Mouse (Mus musculus): ENCODE measurements around the gene Kcnma1. TPM values are rescaled to one million over a fixed set of nuclear protein-coding genes. Genes with fewer than 3 reads are reported as not detected.

Gene Kcnma1
- total RNA-seq (2018; cell fraction: chromatin; rRNA removed), result under 1 TPM in 1 of 26 experiments, not detected in 25; 0.22 TPM
- total RNA-seq (2018; cell fraction: cytosol; rRNA removed), result under 1 TPM in 6 of 26 experiments, not detected in 20; 0.03 to 0.22 (median 0.10) TPM
- not detected for total RNA-seq (2018; cell fraction: nucleus; rRNA removed)
- not detected in 3 replicates for polyA plus RNA-seq (2018)

DNA sequence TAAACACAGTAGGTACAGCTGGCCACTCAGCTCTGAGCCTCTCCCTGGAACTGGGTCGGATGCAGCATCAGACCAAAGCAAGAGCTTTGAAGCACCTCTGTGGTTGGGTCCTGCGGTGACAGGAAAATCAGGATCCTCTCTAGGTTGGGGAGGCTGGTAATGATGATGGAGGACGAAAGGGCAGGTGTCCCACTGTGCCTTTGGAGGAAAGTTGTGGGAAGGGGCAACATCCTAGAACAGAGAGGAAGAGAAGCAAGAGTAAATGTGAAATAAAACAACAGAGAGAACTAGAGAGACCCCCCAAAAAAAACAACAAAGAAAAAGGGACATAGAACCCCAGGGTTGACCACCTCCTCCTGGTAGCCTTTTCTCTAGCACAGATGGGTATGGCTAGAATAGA is at the start of gene Kcnma1:
Kcnma1 (minus strand) TSS at position 101 of the 400 bp plus-strand sequence.
- WGBS (ENCODE audit: missing documents), result 69% methylated on average over 3 of the region's 3 CpGs

DNA sequence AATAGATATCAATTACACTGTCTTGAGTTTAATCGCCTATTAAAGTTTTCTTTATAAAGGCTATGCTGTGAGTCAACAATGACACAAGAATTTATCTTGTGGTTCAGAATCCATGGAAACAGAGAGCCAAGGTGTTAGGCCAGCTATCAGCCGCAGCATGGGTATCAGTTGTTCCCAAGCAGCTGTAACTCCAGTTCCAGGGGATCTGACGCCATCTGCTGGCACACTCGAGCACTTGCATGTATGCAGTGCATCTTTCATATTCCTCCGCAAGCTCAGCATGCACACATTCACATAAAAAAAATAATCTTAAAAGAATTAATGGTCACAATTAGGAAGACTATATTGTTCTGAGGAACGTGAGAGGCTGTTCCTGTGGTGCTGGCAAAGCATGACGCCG is 45.5 kb upstream of the Kcnma1 start:
- 44% methylated on average over 8 of the region's 8 CpGs for WGBS (ENCODE audit: missing documents)

More for the DNA sequence above, at the start of gene Kcnma1:
- Histone ChIP-seq H3K79me2 (ENCODE audit: inconsistent target) (no peaks in the 10 kb centered on the region), H3K36me3 (ENCODE audit: inconsistent target) (no peaks in the 10 kb centered on the region), H3K27ac (no peak within 1 kb of the TSS), H3K4me3 (ENCODE audit: inconsistent target) (no peak within 1 kb of the TSS)

DNA sequence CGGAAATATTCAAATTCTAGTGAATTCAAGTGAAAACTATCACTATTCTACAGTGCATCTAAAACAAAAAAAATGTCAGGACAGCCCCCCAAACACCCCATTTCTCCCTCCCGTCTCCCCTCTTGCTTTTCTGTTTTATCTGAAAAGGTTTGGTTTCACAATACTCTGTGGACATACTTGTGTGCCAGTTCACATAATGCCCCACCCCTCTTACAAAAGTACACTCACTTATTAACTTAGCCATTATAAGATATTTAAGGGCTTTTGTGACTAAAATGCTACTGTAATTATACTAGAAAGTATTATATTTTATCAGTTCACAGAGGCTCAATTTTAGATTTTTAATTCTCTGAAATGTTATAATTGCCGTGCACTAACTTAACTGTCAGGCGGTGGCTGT is 45.0 kb upstream of the Kcnma1 start:
- WGBS (ENCODE audit: missing documents), result 89% methylated on average over 4 of the region's 4 CpGs
- no peak overlapping the region for H3K27ac ChIP-seq
- H3K4me3 ChIP-seq (ENCODE audit: inconsistent target), result no peak overlapping the region
- H3K79me2 ChIP-seq (ENCODE audit: inconsistent target), result no peaks in the 10 kb centered on the region
- H3K36me3 ChIP-seq (ENCODE audit: inconsistent target), result no peaks in the 10 kb centered on the region

More for the DNA sequence above, 45.5 kb upstream of the Kcnma1 start:
- Histone ChIP-seq H3K36me3 (ENCODE audit: inconsistent target) (no peaks in the 10 kb centered on the region), H3K79me2 (ENCODE audit: inconsistent target) (no peaks in the 10 kb centered on the region), H3K4me3 (ENCODE audit: inconsistent target) (no peak overlapping the region), H3K27ac (no peak overlapping the region)

DNA sequence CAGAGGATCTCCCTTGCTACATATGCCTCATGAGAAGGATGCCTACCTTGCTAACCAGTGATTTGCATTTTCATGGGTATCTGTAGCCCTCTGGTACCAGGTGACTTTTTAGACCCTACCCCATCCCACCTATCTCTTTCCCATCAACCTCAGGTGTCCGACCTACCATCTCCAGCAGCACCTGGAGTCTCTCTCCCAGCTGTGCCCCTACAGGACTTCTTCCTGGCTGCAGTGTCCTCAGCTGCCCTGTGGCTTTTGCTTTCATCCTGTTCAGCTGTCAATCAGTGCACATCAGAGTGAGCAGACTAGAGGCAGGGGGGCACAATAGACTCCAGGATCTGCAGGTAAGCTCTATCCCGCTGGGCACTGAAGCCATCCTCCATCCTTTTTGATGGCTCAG is 37.5 kb upstream of the Kcnma1 start:
- Histone ChIP-seq H3K79me2 (ENCODE audit: inconsistent target) (no peaks in the 10 kb centered on the region), H3K27ac (no peak overlapping the region), H3K4me3 (ENCODE audit: inconsistent target) (no peak overlapping the region), H3K36me3 (ENCODE audit: inconsistent target) (no peaks in the 10 kb centered on the region)
- 80% methylated on average over 2 of the region's 2 CpGs for WGBS (ENCODE audit: missing documents)

DNA sequence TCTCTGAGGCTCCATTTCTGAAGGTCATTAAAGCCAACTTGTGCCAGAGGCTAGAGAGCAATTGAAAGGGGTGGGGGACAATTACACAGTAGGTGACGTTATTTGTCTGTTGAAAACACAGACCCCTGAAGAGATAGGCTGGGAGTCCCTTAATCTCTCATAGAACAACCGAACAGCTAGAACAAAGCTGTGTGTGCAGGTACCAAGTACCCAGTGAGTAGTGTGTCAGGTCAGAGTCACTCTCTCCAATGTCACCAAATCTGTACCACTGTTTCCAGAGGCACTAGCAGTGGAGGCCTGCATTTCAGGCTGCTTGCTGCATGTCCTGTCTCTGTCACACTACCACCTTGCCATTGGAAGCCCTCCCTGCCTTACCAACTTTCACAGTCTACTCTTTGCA is 22.3 kb upstream of the Kcnma1 start:
- Histone ChIP-seq H3K27ac (no peak overlapping the region), H3K36me3 (ENCODE audit: inconsistent target) (no peaks in the 10 kb centered on the region), H3K4me3 (ENCODE audit: inconsistent target) (no peak overlapping the region), H3K79me2 (ENCODE audit: inconsistent target) (no peaks in the 10 kb centered on the region)
- WGBS (ENCODE audit: missing documents), result 85% methylated on average over 2 of the region's 2 CpGs

DNA sequence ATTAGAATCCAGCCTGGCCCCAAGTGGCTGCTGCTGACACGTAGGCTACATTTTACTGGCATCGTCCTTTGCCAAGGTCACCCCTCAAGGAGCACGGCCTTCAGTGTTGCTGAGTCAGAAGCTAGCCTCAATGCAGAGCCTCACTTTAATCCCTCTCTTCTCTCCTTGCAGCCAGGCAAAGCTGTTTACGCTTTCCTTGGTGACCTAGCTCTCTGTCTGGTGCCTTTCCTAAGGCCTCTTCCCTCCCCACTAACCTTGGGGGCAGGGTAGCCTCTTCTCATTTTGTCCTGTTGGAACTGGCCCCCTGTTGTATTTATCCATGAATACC is 21.9 kb upstream of the Kcnma1 start:
- no peaks in the 10 kb centered on the region for H3K79me2 ChIP-seq (ENCODE audit: inconsistent target)
- H3K4me3 ChIP-seq (ENCODE audit: inconsistent target), result no peak overlapping the region
- H3K27ac ChIP-seq, result no peak overlapping the region
- H3K36me3 ChIP-seq (ENCODE audit: inconsistent target), result no peaks in the 10 kb centered on the region
- 60% methylated on average over 4 of the region's 4 CpGs for WGBS (ENCODE audit: missing documents)

DNA sequence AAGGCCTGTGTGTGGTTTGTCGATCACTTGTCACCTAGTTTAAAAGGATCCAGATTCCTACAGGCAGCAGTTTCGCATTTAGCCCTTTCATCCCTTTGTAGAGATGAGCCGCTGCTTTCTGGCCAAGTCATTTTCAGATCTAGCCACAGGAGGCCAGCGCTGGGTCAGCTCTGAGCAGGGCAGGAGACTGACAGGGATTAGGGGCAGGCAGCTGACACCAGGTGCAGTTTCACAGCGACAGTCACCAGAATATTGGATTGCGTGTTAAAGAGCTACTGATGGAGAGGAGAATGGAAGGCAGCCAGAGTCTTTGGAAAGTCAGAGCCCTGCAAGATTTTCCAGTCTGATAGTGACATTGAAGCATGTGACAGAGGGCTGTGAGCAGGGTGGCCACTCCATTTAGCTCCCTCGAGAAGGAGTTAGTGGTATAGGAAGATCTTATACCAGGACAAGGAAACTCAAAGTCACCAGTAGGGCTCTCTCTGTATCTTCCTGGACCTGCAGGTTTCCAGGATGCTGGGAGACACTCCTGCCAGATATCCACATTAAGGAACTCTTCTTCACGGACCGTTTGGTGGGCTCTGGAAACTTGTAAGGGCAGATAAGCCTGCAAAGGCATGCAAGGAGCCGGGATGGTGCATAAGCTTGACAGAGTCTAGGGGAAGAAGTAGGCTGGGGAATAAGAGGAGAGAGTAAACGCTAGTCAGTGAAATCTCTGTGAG is 21.4 kb upstream of the Kcnma1 start:
- Histone ChIP-seq H3K79me2 (ENCODE audit: inconsistent target) (no peaks in the 10 kb centered on the region), H3K36me3 (ENCODE audit: inconsistent target) (no peaks in the 10 kb centered on the region), H3K4me3 (ENCODE audit: inconsistent target) (no peak overlapping the region), H3K27ac (no peak overlapping the region)
- WGBS (ENCODE audit: missing documents), result 34% methylated on average over 11 of the region's 11 CpGs

DNA sequence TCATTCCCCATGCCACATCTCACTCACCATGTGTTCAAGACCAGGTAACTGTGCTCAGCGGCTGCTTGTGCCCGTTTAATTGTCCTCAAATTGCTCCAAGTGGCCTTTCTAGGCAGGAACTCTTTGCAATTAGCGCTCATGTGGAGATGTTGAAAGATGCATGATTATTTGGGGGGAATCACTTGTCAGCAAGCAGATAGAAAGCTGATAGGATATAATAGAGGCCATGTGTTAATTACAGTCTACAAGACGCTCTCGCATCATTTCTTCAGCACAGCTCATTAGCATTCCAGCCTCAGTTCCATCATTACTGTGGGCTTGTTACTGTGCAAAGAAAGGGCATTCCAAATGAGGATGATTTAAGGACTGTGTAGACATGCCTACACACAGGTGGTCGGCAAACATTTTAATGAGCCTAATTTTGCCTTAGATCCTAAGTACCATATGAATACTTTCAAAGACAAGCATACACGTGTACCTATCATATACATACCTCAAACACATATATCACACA is 18.6 kb upstream of the Kcnma1 start:
- Histone ChIP-seq H3K79me2 (ENCODE audit: inconsistent target) (no peaks in the 10 kb centered on the region), H3K27ac (no peak overlapping the region), H3K36me3 (ENCODE audit: inconsistent target) (no peaks in the 10 kb centered on the region), H3K4me3 (ENCODE audit: inconsistent target) (no peak overlapping the region)
- 90% methylated on average over 7 of the region's 7 CpGs for WGBS (ENCODE audit: missing documents)

DNA sequence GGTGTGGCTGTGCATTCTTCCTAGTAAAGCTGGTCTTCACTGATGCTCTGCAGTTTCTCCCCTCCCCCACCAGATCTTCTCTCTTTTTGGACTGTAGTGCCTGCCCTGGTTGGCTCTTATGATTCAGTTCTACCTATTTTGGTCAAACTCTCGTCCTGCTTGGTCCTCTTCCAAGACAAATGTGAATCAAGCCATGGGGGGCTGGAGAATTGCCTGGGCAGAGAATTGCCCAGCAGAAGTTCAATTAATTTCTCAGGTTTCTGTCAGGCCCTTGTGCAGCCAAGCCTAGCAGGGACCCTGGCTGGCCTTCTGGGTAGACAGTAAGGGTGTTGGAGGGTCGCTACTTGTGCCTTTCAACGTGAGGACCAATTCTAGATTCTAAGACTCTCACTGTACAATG is 17.9 kb upstream of the Kcnma1 start:
- H3K4me3 ChIP-seq (ENCODE audit: inconsistent target), result no peak overlapping the region
- H3K79me2 ChIP-seq (ENCODE audit: inconsistent target), result no peaks in the 10 kb centered on the region
- no peaks in the 10 kb centered on the region for H3K36me3 ChIP-seq (ENCODE audit: inconsistent target)
- H3K27ac ChIP-seq, result no peak overlapping the region
- 70% methylated on average over 3 of the region's 3 CpGs for WGBS (ENCODE audit: missing documents)

DNA sequence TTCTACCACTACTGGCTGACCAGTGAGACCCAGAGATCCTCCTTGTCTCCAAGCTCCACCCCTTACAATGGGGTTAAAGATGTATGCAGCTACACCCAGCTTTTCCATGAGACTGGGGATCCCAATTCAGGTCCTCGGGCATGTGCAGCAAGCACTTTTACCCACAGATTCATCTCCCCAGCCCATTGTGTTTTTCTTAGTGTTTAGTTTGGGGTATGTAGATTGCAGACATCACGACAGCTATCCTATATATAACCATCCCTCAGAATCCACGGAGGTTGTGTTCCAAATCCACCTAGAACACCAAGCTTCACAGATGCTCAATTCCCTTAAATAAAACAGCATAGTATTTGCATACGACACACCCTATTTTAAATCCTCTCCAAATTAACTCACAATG is 6.4 kb upstream of the Kcnma1 start:
- H3K27ac ChIP-seq, result no peak overlapping the region
- no peaks in the 10 kb centered on the region for H3K79me2 ChIP-seq (ENCODE audit: inconsistent target)
- H3K4me3 ChIP-seq (ENCODE audit: inconsistent target), result no peak overlapping the region
- H3K36me3 ChIP-seq (ENCODE audit: inconsistent target), result no peaks in the 10 kb centered on the region
- whole genome bisulfite sequencing (ENCODE audit: missing documents), result 90% methylated on average over 4 of the region's 4 CpGs

DNA sequence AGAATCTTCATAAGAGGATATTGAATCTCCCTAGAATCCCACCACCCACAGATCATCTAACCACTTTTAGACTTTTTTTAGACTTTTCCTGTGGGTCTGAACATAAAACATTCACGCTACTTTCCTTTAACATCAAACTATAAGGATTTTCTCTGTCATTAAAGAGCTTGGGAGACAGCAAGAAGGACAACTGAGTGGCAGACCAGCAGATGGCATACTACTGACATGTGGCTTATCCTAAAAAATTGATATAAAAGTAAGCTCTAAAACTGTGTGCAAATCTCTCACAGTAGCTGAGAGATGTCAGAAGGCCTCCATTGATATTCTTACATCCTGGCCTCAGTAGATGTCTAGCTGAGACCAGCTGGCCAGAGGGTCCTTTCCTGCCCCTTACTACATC is 4.3 kb downstream of the Kcnma1 start:
- no peaks in the 10 kb centered on the region for H3K36me3 ChIP-seq (ENCODE audit: inconsistent target)
- H3K4me3 ChIP-seq (ENCODE audit: inconsistent target), result no peak overlapping the region
- no peaks in the 10 kb centered on the region for H3K79me2 ChIP-seq (ENCODE audit: inconsistent target)
- no peak overlapping the region for H3K27ac ChIP-seq
- 69% methylated on average over 1 of the region's 1 CpGs for WGBS (ENCODE audit: missing documents)

DNA sequence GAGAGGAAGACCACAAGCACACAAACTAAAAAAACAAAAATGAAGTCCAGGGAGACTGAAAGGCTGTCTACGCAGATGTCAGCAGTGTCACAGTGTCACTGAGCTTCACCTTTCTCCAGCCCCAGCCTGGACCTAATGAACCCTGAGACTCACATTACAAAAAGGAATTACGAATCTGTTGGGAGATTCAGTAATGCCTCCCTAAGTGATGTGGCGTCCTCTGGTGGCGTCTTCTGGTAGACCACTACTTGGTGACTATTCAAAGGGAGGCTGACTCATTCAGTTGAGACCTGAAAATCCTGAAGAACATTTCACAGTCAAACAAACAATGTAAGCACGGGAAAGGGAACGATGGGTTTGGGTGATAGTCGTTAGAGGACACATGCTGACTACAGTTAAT is 6.0 kb downstream of the Kcnma1 start:
- H3K4me3 ChIP-seq (ENCODE audit: inconsistent target), result no peak overlapping the region
- no peak overlapping the region for H3K27ac ChIP-seq
- no peaks in the 10 kb centered on the region for H3K36me3 ChIP-seq (ENCODE audit: inconsistent target)
- no peaks in the 10 kb centered on the region for H3K79me2 ChIP-seq (ENCODE audit: inconsistent target)
- 17% methylated on average over 7 of the region's 7 CpGs for WGBS (ENCODE audit: missing documents)

DNA sequence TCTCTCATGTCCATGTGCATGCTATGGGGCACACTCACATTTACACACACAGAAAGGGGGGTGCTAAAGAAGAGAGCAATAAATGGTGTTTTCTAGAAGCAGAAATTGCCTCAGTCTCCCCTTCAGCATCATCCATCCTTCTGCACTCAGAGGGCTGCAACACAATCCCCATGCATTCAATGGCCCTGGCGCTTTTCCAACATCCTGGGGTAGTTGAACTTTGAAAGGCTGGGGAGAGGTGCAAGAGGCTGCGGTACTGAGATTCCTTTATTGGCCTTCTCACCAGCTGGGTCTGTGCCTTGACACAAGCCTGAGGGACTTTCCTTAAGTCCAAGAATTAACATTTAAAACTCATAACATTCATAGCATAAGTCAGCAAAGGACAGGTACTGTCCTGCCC is 8.0 kb downstream of the Kcnma1 start:
- WGBS (ENCODE audit: missing documents), result 69% methylated on average over 2 of the region's 2 CpGs
- no peaks in the 10 kb centered on the region for H3K36me3 ChIP-seq (ENCODE audit: inconsistent target)
- H3K79me2 ChIP-seq (ENCODE audit: inconsistent target), result no peaks in the 10 kb centered on the region
- no peak overlapping the region for H3K27ac ChIP-seq
- H3K4me3 ChIP-seq (ENCODE audit: inconsistent target), result no peak overlapping the region

DNA sequence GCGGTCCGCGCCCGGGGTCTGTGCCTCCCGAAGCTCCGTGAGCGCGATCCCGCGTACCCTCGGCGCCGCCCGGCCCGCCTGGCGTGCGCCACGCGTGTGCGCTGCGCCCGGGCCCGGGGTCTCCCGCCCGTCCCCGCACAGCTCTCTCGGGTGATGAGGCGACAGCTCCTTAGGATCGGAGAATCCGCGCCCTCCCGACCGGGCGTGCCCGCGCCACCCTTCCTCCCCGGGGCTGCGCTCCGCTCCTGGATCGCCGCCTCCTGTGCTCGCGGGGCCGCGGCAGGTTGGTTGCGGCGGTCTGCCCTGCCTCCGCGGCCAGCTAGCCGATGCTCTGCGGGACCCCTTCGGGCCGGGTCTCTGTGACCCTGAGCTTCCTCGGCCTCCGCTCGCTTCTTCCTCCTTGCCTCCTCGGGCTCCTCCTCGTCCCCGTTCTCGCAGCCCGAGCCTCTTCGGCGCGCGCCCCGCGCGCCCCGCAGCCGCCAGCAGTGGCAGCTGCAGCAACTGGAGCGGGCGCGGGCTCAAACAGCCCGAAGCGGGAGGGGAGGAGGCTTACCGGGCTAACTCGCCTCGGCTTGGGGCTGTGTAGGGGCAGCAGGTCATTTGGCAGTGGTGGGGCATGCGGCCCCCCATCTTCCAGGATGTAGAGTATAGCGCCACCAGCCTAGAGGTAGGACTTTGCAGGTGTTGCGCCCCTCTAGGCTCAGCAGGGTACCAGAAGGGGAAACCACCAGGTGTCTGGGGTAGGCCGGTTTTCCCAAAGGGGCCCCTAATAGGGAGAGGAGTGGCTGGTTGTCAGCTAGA is 9.6 kb downstream of the Kcnma1 start:
- Histone ChIP-seq H3K4me3 (ENCODE audit: inconsistent target) (no peak overlapping the region), H3K36me3 (ENCODE audit: inconsistent target) (no peaks in the 10 kb centered on the region), H3K27ac (no peak overlapping the region), H3K79me2 (ENCODE audit: inconsistent target) (no peaks in the 10 kb centered on the region)
- 3% methylated on average over 80 of the region's 82 CpGs for WGBS (ENCODE audit: missing documents)

Measured in macrophage (primary cell).